Mouse (Mus musculus) retina, embryonic 14.5 days (tissue): ENCODE measurements around the gene Zdhhc12.
"Not testable (repeated sequence)": the region's sequence is repeated elsewhere in the genome, so short reads cannot be mapped to it uniquely, and the experiment has no call there.

Source experiments
- DNase-seq: peaks from one replicate; pipeline ENCODE4 v3.0.0-alpha.2; 2015; ENCODE audit warnings: low spot score

Gene Zdhhc12

DNA sequence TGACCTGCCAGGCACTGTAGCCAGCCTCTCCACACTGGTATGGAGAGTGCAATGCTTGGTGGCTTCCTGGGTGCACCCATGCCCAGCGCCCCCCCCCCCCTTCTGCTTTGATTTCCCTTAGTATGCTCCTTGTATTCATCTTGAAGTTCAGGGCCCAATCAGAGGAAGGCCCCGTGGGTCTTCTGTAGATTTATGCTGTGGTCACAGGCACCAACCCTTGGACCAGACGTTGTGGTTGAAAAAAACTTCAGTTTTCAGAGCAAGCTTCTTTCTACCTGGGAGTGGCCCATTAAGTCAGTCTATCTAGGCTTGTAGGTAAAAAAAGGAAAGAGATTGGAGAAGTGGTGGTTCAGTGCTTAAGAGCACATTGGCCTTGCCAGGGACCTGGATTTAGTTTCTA is 29.7 kb downstream of the Zdhhc12 start:
- DNase-seq: no peak

DNA sequence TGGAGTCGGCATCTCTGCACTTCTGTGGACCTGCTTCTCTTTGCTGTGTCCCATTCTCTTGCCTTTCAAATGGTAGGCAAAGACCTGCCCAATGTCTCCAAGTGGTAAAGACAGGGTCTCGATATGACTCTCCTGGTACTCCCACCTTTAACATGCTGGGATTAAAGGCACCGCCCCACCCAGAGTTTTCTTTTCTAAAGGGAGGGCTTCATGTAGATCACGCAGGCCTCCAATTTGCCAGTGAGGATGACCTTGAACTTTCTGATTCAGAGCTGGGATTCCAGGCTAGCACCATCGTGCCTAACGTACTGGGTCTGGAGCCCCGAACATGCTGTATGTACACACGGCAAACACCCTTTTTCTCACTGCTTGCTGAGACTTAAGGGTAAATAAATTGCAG is 30.2 kb downstream of the Zdhhc12 start:
- no peak for DNase-seq

DNA sequence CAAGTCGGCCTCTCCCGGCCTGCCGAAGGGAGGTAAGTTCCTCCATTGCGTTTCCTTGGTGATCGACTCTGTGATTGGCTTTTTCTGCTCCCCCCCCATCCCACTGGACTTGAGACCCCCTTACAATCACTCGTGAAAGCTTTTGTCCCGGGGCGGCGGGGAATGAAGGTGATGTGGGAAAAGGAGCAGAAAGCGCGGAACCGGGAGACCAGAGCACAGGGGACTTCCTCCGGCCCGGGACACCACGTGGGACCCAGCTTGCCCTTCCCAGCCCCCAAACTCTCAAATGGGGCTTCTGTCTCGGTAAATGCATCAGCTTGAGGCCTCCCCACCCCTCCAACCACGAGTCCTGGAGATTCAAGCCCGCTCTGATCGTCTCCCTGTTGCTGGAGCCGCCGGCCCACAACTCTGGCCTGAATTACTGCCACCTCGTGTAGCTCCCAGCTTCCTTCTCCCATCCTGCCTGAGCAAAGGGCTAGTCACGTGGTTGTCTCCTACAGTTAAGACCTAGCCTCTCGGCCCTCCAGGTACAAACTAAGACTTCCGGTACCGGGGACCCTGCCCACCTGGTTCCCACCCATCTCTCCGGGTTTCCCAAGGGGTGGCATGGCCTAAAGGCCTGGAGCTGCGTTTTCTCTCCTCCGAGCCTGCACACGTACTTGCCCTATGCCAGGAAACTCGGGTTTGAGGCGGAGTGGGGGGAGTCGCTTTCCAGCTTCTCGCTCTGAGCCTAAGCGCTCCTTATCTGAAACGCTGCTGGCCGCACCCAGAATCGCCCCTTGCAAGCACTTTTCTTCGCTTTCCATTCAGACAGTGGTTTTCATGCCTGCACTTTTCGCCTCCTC is 31.0 kb downstream of the Zdhhc12 start:
- DNase-seq: peak; percentile 73

GRCm38 (mm10) chr2:30061215-30062166 is 32.0 kb downstream of the Zdhhc12 start:
- peak; percentile 59 for DNase-seq

DNA sequence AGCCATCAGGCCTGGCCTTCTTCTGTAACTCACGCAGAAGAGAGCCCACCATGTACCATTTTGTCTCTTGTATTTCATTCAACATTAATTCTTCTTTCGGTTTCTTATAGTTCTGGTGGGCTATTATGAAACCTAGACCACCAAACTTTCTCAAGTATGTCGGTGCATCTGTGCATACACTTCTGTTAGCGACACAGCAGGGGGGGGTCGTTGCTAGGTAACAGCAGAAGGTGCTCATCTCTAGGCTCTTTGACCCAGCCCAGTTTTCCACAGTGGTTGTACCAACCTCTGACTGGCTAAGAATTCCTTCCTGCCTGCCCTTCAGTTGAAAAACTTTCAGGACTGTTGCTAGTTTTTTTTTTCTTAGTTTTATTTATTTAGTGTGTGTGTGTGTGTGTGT is 35.0 kb downstream of the Zdhhc12 start:
- peak; percentile 50 for DNase-seq

DNA sequence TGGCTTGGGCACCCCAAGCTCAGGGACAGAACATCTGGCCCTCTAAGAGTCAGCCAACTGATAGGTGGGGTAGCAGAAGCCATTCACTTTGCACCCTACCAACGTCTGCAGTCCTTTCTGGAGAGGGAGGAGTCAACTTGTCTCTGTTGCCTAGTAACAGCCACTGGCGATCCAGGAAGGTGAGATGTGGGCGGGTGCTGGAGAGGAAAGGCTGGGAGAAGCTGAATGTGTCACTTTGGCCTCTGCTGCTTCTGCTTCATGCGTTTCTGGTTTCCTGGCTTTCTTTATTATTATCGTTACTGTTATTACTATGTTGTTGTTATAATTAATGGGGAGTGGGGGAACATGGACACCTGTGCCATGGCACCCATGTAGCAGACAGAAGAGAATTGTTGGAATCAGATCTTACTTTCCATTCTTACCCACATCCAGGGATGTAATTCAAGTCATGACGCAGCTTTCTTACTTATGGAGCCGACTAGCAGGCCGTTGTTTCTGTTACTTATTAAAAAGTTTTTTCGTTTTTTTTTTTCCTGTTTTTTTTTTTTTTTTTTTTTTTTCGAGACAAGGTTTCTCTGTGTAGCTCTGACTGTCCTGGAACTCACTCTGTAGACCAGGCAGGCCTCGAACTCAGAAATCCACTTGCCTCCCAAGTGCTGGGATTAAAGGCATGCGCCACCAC is 36.1 kb downstream of the Zdhhc12 start, which contains the start of gene Set:
Gene Set (plus strand): TSS at position 156 of the 682 bp plus-strand sequence.
- DNase-seq: peak; percentile 44

DNA sequence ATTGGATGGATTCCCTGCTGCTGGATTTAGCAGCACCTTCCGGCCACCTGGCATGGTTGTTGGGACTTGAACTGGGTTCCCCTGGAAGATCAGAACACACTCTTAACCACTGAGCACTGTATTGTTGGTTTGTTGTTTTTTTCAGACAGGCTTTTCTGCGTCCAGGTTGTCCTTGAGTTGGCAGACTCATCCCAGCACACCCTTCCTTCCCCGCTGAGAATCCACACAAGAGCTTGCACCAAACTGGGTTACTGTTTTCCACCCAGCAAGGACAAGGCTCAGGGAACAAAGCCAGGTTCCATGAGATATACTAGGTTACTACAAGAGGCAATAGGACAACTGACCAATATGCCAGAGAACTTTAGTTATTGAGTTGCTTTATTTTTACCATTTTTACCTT is 36.7 kb downstream of the Zdhhc12 start:
- DNase-seq: no peak

DNA sequence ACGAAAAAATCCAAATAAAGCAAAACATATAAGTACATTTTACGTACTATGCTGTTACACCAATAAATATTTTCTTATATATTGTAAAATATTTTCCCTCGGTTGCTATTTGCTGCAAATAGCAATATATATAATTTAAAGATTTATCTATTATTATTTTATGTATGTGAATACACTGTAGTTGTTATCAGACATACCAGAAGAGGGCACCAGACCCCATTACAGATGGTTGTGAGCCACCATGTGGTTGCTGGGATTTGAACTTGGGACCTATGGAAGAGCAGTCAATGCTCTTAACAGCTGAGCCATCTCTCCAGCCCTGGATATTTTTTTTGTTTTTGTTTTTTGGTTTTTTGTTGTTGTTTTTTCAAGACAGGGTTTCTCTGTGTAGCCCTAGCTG is 38.1 kb downstream of the Zdhhc12 start:
- DNase-seq: not testable (repeated sequence)

DNA sequence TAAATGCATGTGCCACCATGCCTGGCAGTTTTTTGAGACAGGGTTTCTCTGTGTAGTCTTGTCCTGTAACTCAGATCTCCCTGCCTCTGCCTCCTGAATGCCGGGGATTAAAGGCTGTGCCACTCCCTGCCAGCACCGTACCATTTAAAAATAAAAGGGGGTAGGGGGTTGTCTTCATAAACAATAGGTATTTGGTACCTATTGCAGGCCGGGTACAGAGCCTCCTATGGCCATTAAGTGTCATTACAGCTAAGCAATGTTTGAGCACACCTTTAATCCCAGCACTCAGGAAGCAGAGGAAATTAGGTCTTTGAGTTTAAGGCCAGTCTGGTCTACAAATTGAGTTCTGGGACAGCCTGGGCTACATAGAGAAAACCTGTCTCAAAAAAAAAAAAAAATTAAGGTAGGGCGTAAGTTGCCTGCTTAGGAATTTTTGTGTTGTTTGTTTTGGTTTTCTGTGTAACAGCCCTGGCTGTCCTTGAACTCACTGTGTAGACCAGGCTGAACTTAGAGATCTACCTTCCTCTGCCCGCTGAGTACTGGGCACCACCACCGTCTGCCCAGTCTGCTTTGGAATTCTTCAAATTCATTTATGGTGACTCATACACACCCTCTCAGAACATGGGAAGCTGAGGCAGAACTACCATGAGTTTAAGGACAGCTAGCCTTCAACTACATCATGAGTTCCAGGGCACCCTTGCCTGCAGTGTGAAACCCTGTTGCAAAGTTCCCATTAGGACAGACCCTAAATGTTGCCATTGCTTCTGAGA is 41.3 kb downstream of the Zdhhc12 start:
- DNase-seq: peak; percentile 45

DNA sequence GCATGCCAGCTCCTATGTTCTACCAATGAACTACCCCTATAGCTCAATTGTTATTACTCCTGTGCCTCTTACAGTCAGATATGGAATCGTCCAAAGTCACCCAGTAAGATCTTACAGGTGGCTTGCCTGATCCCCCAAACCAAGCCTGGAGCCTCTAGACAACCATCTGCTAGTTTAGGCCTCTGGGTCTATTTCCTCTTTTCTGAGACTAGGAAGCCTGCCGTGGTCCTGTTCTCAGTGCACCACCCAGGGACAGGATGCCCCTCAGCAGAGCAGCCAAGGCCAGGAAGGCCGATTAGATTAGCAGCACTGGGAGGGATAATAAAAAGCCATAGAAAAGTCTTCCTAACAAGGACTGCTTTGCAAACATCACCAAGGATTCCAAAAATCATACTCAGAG is 43.6 kb downstream of the Zdhhc12 start:
- no peak for DNase-seq

DNA sequence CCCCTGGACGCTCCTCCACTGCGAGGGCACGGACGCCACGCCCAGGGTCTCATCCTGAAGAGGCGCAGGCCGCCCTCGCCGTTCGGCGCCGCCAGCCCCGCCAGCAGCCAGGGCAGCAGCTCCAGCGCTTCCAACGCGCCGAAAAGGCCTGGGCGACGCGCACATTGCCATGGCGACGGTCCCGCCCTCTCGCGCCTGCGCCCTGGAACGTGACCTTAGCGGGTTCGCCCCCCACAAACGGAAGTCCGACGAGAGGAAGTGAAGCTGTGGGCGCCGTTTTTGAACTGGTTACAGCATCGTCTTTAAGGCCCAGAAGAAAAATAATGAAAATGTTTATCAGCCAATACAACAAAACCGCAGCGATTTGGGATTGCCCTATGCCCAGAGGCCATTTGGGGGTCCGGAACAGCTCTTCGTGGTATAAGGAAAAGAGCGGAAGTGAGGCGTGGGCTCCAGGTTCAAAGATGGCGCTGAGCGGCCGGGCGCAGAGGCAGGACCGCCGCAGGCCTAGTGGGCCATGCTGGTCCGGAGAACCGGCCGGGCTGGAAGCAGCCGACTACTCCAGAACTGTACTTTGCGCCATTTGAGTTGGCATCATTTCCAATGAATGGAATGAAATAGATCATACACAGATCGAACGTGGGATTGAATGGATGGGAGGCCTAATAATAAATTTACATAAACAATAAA is 44.6 kb downstream of the Zdhhc12 start, which contains the start of gene Wdr34:
Gene Wdr34 (minus strand): TSS at position 183 of the 690 bp plus-strand sequence.
- DNase-seq: peak; percentile 98

- no peak for DNase-seq
Observed at GRCm38 (mm10) chr2:30048101-30048501, 45.3 kb downstream of the Zdhhc12 start.

DNA sequence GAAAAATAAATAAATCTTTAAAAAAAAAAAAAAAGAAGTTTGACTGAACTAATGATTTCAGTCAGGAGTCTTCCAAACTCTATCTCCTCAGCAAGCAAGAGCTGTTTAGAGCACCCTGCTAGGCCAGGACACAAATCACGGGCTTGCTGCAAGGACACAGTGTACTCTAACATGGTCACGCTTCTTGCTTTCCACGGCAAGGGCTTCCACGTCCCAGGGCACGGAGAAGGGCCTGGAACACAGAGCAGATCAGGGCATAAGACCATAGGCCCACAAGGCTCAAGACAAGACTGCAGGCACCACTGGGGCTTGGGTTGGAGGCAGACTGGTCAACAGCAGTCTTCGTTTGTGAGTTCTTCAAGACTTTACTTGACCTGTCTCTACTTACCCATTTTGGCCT is 46.3 kb downstream of the Zdhhc12 start:
- DNase-seq: no peak

DNA sequence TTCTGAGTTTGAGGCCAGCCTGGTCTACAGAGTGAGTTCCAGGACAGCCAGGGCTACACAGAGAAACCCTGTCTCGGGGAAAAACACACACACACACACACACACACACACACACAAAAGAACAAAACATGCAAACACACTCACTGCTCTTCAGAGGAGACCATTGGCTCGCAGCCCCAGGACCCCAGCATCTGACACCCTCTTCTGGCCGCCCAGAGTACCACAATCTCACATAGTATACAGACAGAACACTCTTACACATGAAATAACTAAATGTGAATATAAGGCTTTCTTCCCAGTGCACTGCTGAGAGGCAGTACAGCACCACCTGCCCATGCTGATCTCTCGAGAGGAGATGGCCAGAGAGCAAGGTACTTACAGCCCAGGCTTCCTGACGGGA is 48.9 kb downstream of the Zdhhc12 start:
- DNase-seq: no peak

DNA sequence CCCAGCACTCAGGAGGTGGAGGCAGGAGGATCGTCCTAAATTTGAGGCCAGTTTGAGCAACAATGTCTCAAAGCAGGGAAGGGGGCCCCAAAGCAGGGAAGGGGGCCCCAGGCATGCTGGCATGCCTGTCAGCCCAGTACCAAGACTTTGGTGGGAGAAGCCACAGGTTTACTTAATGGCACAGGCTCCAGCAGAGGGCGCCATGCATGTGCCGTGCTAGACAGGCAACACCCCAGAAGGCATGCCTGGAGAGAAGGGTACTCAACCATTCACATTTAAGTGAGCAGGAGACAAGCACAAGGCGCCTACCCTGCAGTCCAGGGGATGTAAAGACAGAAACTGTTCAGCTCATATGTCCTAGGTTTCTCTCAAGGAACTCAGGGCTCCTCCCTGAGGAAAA is 51.0 kb downstream of the Zdhhc12 start:
- peak; percentile 93 for DNase-seq
